Mouse (Mus musculus) heart, embryonic 11.5 days (tissue): ENCODE results near the gene Adrm1. TPM values are rescaled to one million over a fixed set of nuclear protein-coding genes. Genes with fewer than 3 reads are reported as not detected.

Source experiments
- ATAC-seq: fragments of 200-750 bp; cut with Nextera tagmentation; replicated peaks from 2 replicates; pipeline ENCODE4 v1.8.0; 2017; ENCODE audit warnings: moderate library complexity; ENCODE audit not compliant: insufficient number of reproducible peaks, low FRiP score, low TSS enrichment
- H3K27ac ChIP-seq: fragments of 300-500 bp; sonication (generic); 2 replicates; pipeline ENCODE4 v1.5.1; 2014; ENCODE audit warnings: mild to moderate bottlenecking, low read depth, low read length
- H3K27me3 ChIP-seq: fragments of 300-500 bp; sonication (generic); 2 replicates; pipeline ENCODE4 v1.6.1; 2014; ENCODE audit warnings: mild to moderate bottlenecking, low read length, mixed read lengths; ENCODE audit not compliant: control insufficient read depth, insufficient read depth
- H3K36me3 ChIP-seq: fragments of 300-500 bp; sonication (generic); 2 replicates; pipeline ENCODE4 v1.6.1; 2014; ENCODE audit warnings: mild to moderate bottlenecking, low read length, moderate library complexity, mixed read lengths; ENCODE audit not compliant: control insufficient read depth, insufficient read depth
- H3K4me1 ChIP-seq: fragments of 300-500 bp; sonication (generic); 2 replicates; pipeline ENCODE4 v1.6.1; 2014; ENCODE audit warnings: low read length; ENCODE audit not compliant: control insufficient read depth, insufficient read depth
- H3K4me2 ChIP-seq: fragments of 300-500 bp; sonication (generic); 2 replicates; pipeline ENCODE4 v1.6.1; 2014; ENCODE audit warnings: mild to moderate bottlenecking, moderate library complexity
- H3K4me3 ChIP-seq: fragments of 300-500 bp; sonication (generic); 2 replicates; pipeline ENCODE4 v1.5.1; 2014; ENCODE audit warnings: low read depth, low read length
- H3K9ac ChIP-seq: fragments of 300-500 bp; sonication (generic); 2 replicates; pipeline ENCODE4 v1.6.1; 2014; ENCODE audit warnings: mild to moderate bottlenecking, low read depth, low read length, moderate library complexity
- H3K9me3 ChIP-seq: fragments of 300-500 bp; sonication (generic); replicated peaks from 2 replicates; pipeline ENCODE4 v1.6.1; 2016; ENCODE audit warnings: low read length; ENCODE audit not compliant: control insufficient read depth
- whole genome bisulfite sequencing: fragments of 180-500 bp; shearing (Covaris S2); extraction: QIAGEN DNeasy Blood & Tissue Kit; methylation state at CpG from one replicate; pipeline ENCODE4 v1.1.7; 2014; ENCODE audit not compliant: insufficient replicate concordance; 5-methylcytosine and 5-hydroxymethylcytosine counted together
- polyA plus RNA-seq: library from polyadenylated mRNA; unstranded; fragments of >200 nt; fragmentation: Nextera tagmentation; extraction: Ambion mirVana; gene quantifications from 2 replicates; pipeline ENCODE4 v1.2.1, GENCODE M21; 2014

The Adrm1 gene
- polyA plus RNA-seq, 1 experiment from 2014 or later, result 121 TPM

GRCm38 (mm10) chr2:180148551-180148950, 22.7 kb upstream of the Adrm1 start:
- no peak overlapping the region for H3K4me2 ChIP-seq
- 0 out of 2 replicates have a peak, but pooled peaks cover 2% of the 10 kb centered on the region for H3K4me1 ChIP-seq
- H3K4me3 ChIP-seq, result no peak overlapping the region
- 84% methylated on average over 9 of the region's 9 CpGs for WGBS
- H3K27ac ChIP-seq, result no peak overlapping the region
- H3K9ac ChIP-seq, result no peak overlapping the region
- no peaks in the 10 kb centered on the region for H3K9me3 ChIP-seq
- ATAC-seq, result no peak; the same call in 1 of the 2 replicates
- peaks cover 18% of the 10 kb centered on the region; the same call in 1 of the 2 replicates for H3K36me3 ChIP-seq
- no peaks in the 10 kb centered on the region for H3K27me3 ChIP-seq

GRCm38 (mm10) chr2:180154796-180155195, 16.5 kb upstream of the Adrm1 start:
- no peak overlapping the region for H3K9ac ChIP-seq
- peaks cover 23% of the 10 kb centered on the region for H3K36me3 ChIP-seq
- no peak overlapping the region for H3K4me3 ChIP-seq
- no peak overlapping the region for H3K27ac ChIP-seq
- H3K27me3 ChIP-seq, result no peaks in the 10 kb centered on the region
- ATAC-seq, result no peak
- no peaks in the 10 kb centered on the region for H3K9me3 ChIP-seq
- WGBS, result 70% methylated on average over 3 of the region's 3 CpGs
- H3K4me2 ChIP-seq, result no peak overlapping the region
- H3K4me1 ChIP-seq, result no peaks in the 10 kb centered on the region

GRCm38 (mm10) chr2:180158627-180159026, 12.7 kb upstream of the Adrm1 start:
- no peaks in the 10 kb centered on the region for H3K9me3 ChIP-seq
- H3K36me3 ChIP-seq, result peaks cover 24% of the 10 kb centered on the region
- ATAC-seq, result no peak
- no peaks in the 10 kb centered on the region for H3K4me1 ChIP-seq
- H3K27me3 ChIP-seq, result no peaks in the 10 kb centered on the region
- 86% methylated on average over 3 of the region's 3 CpGs for WGBS
- no peak overlapping the region for H3K4me3 ChIP-seq
- no peak overlapping the region for H3K27ac ChIP-seq
- no peak overlapping the region for H3K4me2 ChIP-seq
- no peak overlapping the region for H3K9ac ChIP-seq

GRCm38 (mm10) chr2:180165855-180166254, 5.4 kb upstream of the Adrm1 start:
- peaks cover 7% of the 10 kb centered on the region for H3K36me3 ChIP-seq
- 89% methylated on average over 2 of the region's 2 CpGs for WGBS
- H3K4me3 ChIP-seq, result no peak overlapping the region
- H3K4me1 ChIP-seq, result 0 out of 2 replicates have a peak, but pooled peaks cover 4% of the 10 kb centered on the region
- no peak for ATAC-seq
- H3K27ac ChIP-seq, result no peak overlapping the region
- H3K4me2 ChIP-seq, result no peak overlapping the region
- H3K9ac ChIP-seq, result no peak overlapping the region
- H3K27me3 ChIP-seq, result no peaks in the 10 kb centered on the region
- no peaks in the 10 kb centered on the region for H3K9me3 ChIP-seq

- Histone ChIP-seq H3K9ac (no peak overlapping the region), H3K4me1 (0 out of 2 replicates have a peak, but pooled peaks cover 4% of the 10 kb centered on the region), H3K9me3 (no peaks in the 10 kb centered on the region), H3K27me3 (no peaks in the 10 kb centered on the region), H3K4me3 (no peak overlapping the region), H3K4me2 (no peak overlapping the region), H3K36me3 (peaks cover 2% of the 10 kb centered on the region; the same call in 1 of the 2 replicates), H3K27ac (no peak overlapping the region)
- WGBS, result 69% methylated on average over 2 of the region's 2 CpGs
- ATAC-seq, result no peak
Observed at GRCm38 (mm10) chr2:180166869-180167268, 4.4 kb upstream of the Adrm1 start.

- no peaks in the 10 kb centered on the region for H3K9me3 ChIP-seq
Observed at GRCm38 (mm10) chr2:180170151-180170805, 1.0 kb upstream of the Adrm1 start.

GRCm38 (mm10) chr2:180171522-180172070, 311 bp downstream of the Adrm1 start:
- peaks cover 15% of the 10 kb centered on the region for H3K36me3 ChIP-seq
- ATAC-seq, result peak; percentile 72
- WGBS, result 1% methylated on average over 79 of the region's 80 CpGs
- H3K4me2 ChIP-seq, result peak overlapping the region; percentile 94
- peaks cover 16% of the 10 kb centered on the region; the same call in 1 of the 2 replicates for H3K4me1 ChIP-seq
- H3K4me3 ChIP-seq, result peak overlapping the region; percentile 96
- peak overlapping the region; percentile 97 for H3K9ac ChIP-seq
- no peaks in the 10 kb centered on the region for H3K27me3 ChIP-seq
- H3K9me3 ChIP-seq, result no peaks in the 10 kb centered on the region
- peak overlapping the region; percentile 93 for H3K27ac ChIP-seq

More at GRCm38 (mm10) chr2:180170151-180170805, 1.0 kb upstream of the Adrm1 start:
- Histone ChIP-seq H3K36me3 (peaks cover 6% of the 10 kb centered on the region; the same call in 1 of the 2 replicates), H3K9ac (no peak overlapping the region), H3K4me3 (no peak overlapping the region), H3K27me3 (no peaks in the 10 kb centered on the region), H3K27ac (no peak overlapping the region), H3K4me1 (peaks cover 16% of the 10 kb centered on the region; the same call in 1 of the 2 replicates), H3K4me2 (peak overlapping the region; percentile 62)
- ATAC-seq, result no peak
- WGBS, result 83% methylated on average over 11 of the region's 11 CpGs

- H3K4me2 ChIP-seq, result peak overlapping the region; percentile 94
- H3K27ac ChIP-seq, result peak overlapping the region; percentile 93
- no peak for ATAC-seq
- H3K36me3 ChIP-seq, result peaks cover 21% of the 10 kb centered on the region
- 11% methylated on average over 7 of the region's 9 CpGs for WGBS
- H3K4me3 ChIP-seq, result peak overlapping the region; percentile 96
- no peaks in the 10 kb centered on the region for H3K9me3 ChIP-seq
- H3K9ac ChIP-seq, result peak overlapping the region; percentile 97
- peaks cover 16% of the 10 kb centered on the region; the same call in 1 of the 2 replicates for H3K4me1 ChIP-seq
- no peaks in the 10 kb centered on the region for H3K27me3 ChIP-seq
Observed at GRCm38 (mm10) chr2:180172152-180172551, 867 bp downstream of the Adrm1 start.
